Mouse (Mus musculus) B cell, adult (primary cell): ENCODE measurements around the gene Ptma. TPM values are rescaled to one million over a fixed set of nuclear protein-coding genes. Genes with fewer than 3 reads are reported as not detected.

Experiments
- total RNA-seq: library from RNA; stranded (reverse); gene quantifications from 4 replicates; pipeline ENCODE4 v1.2.4, GENCODE M21; 2023; ENCODE audit not compliant: inconsistent age

The Ptma gene
- 1,773 to 1,963 TPM (median 1,863 TPM) in 4 replicates for total RNA-seq

DNA sequence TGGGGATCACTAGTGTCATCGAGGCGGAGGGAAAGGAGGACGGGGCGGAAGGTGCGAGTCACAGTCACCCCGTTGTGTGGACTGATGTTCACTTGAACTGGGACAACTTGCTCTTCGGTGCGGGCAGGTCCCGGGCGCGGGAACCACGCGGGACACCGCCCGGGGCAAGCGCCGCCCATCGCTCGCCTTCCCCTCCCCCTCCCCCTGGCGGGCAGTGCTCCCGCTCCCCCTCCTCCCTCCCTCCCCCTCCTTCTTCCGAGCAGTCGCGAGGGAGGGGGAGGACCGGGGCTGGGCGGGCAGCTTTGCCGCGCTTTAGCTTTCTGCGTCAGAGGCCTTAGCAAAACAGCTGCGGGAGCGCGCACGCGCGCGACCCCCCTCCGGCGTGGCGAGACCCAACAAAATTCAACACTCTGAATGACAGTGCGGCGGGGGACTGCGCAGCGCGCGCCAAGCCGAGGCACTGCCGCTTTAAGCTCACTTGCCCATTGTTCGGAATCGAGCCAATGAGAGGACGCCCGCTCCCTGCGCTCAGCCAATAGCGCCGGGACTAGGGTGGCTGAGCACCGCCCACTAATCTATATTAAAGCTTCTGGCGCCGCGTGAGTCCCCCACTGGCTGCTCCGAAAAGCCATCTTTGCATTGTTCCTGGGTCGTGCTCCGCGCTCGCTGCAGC, at the start of gene Ptma:
Gene Ptma, plus strand, starts transcription at position 611 of the 673 bp plus-strand sequence.

Other genes with a start within 250 kb of the Ptma start
- gene B3gnt7, start 223.9 kb upstream of the Ptma start, total RNA-seq = 23.8 to 31.4 TPM (median 28.3 TPM) in 4 replicates
- 528 to 575 TPM (median 550 TPM) in 4 replicates for gene Ncl, start 167.3 kb upstream of the Ptma start, total RNA-seq
- not detected in 4 replicates for gene Nmur1, start 100.5 kb upstream of the Ptma start, total RNA-seq
- gene Tex44, start 100.4 kb upstream of the Ptma start, total RNA-seq = not detected in 4 replicates
- gene Pde6d, start 55.9 kb downstream of the Ptma start, total RNA-seq = 17.6 to 25.3 TPM (median 23.5 TPM) in 4 replicates
- 11.5 to 14.7 TPM (median 14.4 TPM) in 4 replicates for gene Cops7b, start 56.2 kb downstream of the Ptma start, total RNA-seq
- gene Nppc, start 143.8 kb downstream of the Ptma start, total RNA-seq = not detected in 4 replicates
- gene Dis3l2, start 177.1 kb downstream of the Ptma start, total RNA-seq = 22.3 to 23.6 TPM (median 22.8 TPM) in 4 replicates